Mouse (Mus musculus): ENCODE results near the gene Dnm2.

DNA sequence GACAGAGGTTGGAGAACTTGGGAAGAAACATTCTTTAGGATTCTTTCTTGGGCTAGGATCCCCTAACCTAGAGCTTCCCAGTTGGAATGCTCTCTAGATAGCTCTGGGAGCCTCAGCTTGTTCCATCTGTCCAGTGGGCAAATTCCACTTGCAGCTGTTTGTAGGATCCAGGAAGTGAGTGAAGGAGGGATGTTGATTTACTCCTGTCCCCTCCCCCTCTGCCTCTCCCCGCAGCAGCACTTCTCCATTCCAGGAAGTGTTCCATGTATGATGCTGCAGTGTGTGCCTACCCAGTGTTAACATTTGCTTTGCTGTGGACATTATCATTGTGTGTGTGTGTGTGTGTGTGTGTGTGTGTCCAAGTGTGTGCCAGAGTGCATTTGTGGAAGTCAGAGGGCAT, 1.3 kb downstream of the Dnm2 start:
- TF ChIP-seq POLR2A (IDR thresholded peaks at IDR 0.05; ENCODE audit: insufficient read depth, low read length) (no peak), EP300 (IDR thresholded peaks at IDR 0.05; ENCODE audit: insufficient read depth, low read depth, low read length) (no peak), CTCF (IDR thresholded peaks at IDR 0.05; ENCODE audit: low read depth, low read length) (no peak)
